Mouse (Mus musculus) kidney, embryonic 14.5 days (tissue): ENCODE measurements around the gene Slc36a1. TPM values are rescaled to one million over a fixed set of nuclear protein-coding genes. Genes with fewer than 3 reads are reported as not detected.

ENCODE experiments used
- ATAC-seq: fragments of 200-750 bp; cut with Nextera tagmentation; 2 replicates; pipeline ENCODE4 v1.8.0; 2017; ENCODE audit warnings: moderate number of reproducible peaks, mild to moderate bottlenecking, moderate TSS enrichment, moderate library complexity; ENCODE audit not compliant: low FRiP score, low TSS enrichment
- H3K27ac ChIP-seq: fragments of 300-500 bp; sonication (generic); 2 replicates; pipeline ENCODE4 v1.5.1; 2014; ENCODE audit warnings: low read depth, mild to moderate bottlenecking, low read length, moderate library complexity, mixed read lengths
- H3K27me3 ChIP-seq: fragments of 300-500 bp; sonication (generic); 2 replicates; pipeline ENCODE4 v1.6.1; 2014; ENCODE audit warnings: mild to moderate bottlenecking, low read length; ENCODE audit not compliant: control insufficient read depth, insufficient read depth
- H3K36me3 ChIP-seq: fragments of 300-500 bp; sonication (generic); 2 replicates; pipeline ENCODE4 v1.6.1; 2014; ENCODE audit warnings: low read length, mixed read lengths; ENCODE audit not compliant: control insufficient read depth, insufficient read depth
- H3K4me1 ChIP-seq: fragments of 300-500 bp; sonication (generic); 2 replicates; pipeline ENCODE4 v1.6.1; 2014; ENCODE audit warnings: low read length, mixed read lengths; ENCODE audit not compliant: control insufficient read depth, insufficient read depth
- H3K4me2 ChIP-seq: fragments of 300-500 bp; sonication (generic); replicated peaks from 2 replicates; pipeline ENCODE4 v1.6.1; 2014; ENCODE audit warnings: low read depth, mild to moderate bottlenecking, low read length
- H3K4me3 ChIP-seq: fragments of 300-500 bp; sonication (generic); 2 replicates; pipeline ENCODE4 v1.5.1; 2014; ENCODE audit warnings: mild to moderate bottlenecking, low read length
- H3K9ac ChIP-seq: fragments of 300-500 bp; sonication (generic); 2 replicates; pipeline ENCODE4 v1.6.1; 2014; ENCODE audit warnings: low read depth, mild to moderate bottlenecking, low read length, moderate library complexity
- H3K9me3 ChIP-seq: fragments of 300-500 bp; sonication (generic); 2 replicates; pipeline ENCODE4 v1.6.1; 2016; ENCODE audit warnings: low read length; ENCODE audit not compliant: control insufficient read depth
- WGBS: fragments of 180-500 bp; shearing (Covaris S2); extraction: QIAGEN DNeasy Blood & Tissue Kit; methylation state at CpG from one replicate; pipeline ENCODE4 v1.1.7; 2014; 5-methylcytosine and 5-hydroxymethylcytosine counted together
- polyA plus RNA-seq: library from polyadenylated mRNA; unstranded; fragments of >200 nt; fragmentation: Nextera tagmentation; extraction: Ambion mirVana; gene quantifications from 2 replicates; pipeline ENCODE4 v1.2.1, GENCODE M21; 2014

Gene Slc36a1
- polyA plus RNA-seq, 1 experiment from 2014 or later, result 2.2 TPM

DNA sequence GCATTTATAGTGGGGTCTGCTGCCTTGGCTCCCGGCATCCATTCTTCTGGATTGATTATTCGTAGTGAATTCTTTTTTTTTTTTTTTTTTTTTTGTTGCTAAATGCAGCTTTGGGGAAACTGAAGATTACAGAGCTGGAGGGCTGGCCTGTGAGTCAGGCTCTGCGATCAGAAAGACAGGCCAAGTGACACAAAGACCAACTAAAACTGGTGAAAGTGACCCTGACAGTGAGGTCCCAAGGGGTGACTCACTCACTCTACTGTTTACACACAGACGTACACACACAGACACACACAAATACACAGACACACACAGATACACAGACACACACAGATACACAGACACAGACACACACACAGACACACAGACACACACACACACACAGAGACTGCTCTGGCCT lies 33.6 kb upstream of the Slc36a1 start:
- 83% methylated on average over 4 of the region's 4 CpGs for WGBS
- Histone ChIP-seq H3K27ac (no peak overlapping the region), H3K4me2 (no peak overlapping the region), H3K9ac (no peak overlapping the region), H3K27me3 (no peaks in the 10 kb centered on the region), H3K4me3 (no peak overlapping the region), H3K36me3 (no peaks in the 10 kb centered on the region), H3K4me1 (no peaks in the 10 kb centered on the region), H3K9me3 (no peaks in the 10 kb centered on the region)
- ATAC-seq, result no peak

DNA sequence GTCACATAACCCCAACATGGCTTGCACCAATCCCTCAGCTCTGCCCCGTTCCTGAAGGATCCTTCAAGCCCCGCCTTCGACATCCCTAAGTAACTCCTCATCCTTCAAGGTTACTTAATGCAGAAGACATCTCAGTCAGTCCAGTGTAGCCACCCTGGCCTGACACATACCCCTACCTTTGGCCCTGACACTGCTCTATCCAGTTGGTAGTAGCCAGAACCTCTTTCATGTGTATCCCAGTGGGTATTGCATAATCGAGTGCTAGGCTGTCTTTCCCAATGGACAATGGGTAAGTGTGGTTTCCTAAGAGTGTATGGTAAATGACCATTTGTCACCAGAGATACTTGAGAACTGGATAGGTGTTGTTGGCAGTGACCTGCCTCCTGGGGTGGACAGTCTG lies 25.3 kb upstream of the Slc36a1 start:
- no peak for ATAC-seq
- no peak overlapping the region for H3K4me3 ChIP-seq
- H3K9me3 ChIP-seq, result no peaks in the 10 kb centered on the region
- H3K4me1 ChIP-seq, result no peaks in the 10 kb centered on the region
- H3K27me3 ChIP-seq, result no peaks in the 10 kb centered on the region
- H3K36me3 ChIP-seq, result no peaks in the 10 kb centered on the region
- 90% methylated on average over 4 of the region's 4 CpGs for WGBS
- no peak overlapping the region for H3K9ac ChIP-seq
- no peak overlapping the region for H3K27ac ChIP-seq
- no peak overlapping the region for H3K4me2 ChIP-seq

DNA sequence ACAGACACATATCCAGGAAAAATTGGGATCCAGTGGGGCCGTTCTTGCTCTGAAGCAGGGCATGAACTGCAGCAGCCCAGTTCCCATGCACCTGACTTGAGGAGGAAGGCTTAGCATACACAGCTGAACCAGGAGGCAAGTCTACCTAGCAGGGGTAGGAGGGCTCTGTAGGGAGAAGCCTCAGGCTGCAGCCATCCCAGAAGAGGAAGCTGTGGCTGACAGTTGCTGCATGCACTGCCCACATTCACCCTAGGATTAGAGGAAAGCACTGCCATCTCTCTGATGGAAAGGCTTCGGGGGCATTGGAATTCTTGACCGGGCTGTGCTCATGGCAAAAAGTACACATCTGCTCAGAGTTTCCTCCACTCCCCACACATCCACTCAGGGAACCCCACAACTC lies 24.3 kb upstream of the Slc36a1 start:
- no peak for ATAC-seq
- Histone ChIP-seq H3K9ac (no peak overlapping the region), H3K4me1 (no peaks in the 10 kb centered on the region), H3K9me3 (no peaks in the 10 kb centered on the region), H3K27me3 (no peaks in the 10 kb centered on the region), H3K27ac (no peak overlapping the region), H3K36me3 (no peaks in the 10 kb centered on the region), H3K4me2 (no peak overlapping the region), H3K4me3 (no peak overlapping the region)
- 83% methylated on average over 3 of the region's 3 CpGs for WGBS

DNA sequence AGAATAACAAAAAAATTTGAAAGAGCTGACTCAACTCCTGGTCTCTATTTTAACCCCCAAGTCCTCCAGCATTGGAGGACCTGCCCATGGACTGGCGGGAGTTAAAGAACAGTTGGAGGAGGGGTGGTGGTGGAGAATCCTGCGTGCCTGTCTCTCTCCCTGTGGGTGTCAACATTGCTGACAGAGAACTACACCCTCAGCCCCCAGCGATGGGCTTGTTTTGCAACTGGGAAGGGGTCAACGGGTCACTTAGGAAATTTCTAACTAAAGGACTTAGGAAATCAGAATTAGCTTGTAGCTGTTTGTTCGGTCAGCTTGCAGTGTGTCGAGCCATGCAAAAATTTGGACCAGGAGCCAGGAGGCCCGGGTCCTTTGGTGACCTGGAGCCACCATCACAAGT lies 21.0 kb upstream of the Slc36a1 start:
- Histone ChIP-seq H3K4me2 (no peak overlapping the region), H3K4me1 (no peaks in the 10 kb centered on the region), H3K27me3 (no peaks in the 10 kb centered on the region), H3K9me3 (no peaks in the 10 kb centered on the region), H3K9ac (no peak overlapping the region), H3K4me3 (no peak overlapping the region), H3K36me3 (no peaks in the 10 kb centered on the region), H3K27ac (no peak overlapping the region)
- ATAC-seq, result no peak
- WGBS, result 58% methylated on average over 7 of the region's 7 CpGs

DNA sequence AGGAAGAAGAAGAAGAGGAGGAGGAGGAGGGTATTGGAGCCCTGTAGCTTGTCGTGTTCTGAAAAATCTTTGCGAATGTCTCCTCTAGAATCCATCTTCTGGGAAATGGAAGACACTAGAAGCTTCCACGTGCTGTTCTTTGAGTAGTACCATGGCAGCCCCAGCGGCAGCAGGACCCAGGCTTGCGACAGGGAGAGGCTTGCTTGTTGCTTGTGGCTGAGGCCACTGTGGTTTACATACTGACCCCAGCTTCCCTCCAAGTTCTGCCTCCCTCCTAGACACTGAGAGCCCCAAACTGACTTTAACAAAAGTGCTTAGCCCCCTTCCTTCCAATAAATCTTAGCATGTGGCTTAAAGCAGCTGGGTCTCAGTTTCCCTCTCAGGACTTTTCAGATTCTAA lies 19.9 kb upstream of the Slc36a1 start:
- ATAC-seq, result no peak

GRCm38 (mm10) chr11:55184733-55185291 lies 19.3 kb upstream of the Slc36a1 start, which contains the start of gene Slc36a2:
Gene Slc36a2, minus strand, starts transcription at chr11:55185077.
- 21% methylated on average over 10 of the region's 10 CpGs for WGBS
- ATAC-seq, result no peak

More for the DNA sequence above, 19.9 kb upstream of the Slc36a1 start:
- no peak overlapping the region for H3K9ac ChIP-seq
- H3K4me3 ChIP-seq, result no peak overlapping the region
- H3K27me3 ChIP-seq, result no peaks in the 10 kb centered on the region
- no peaks in the 10 kb centered on the region for H3K9me3 ChIP-seq
- H3K36me3 ChIP-seq, result no peaks in the 10 kb centered on the region
- H3K4me2 ChIP-seq, result no peak overlapping the region
- WGBS, result 89% methylated on average over 5 of the region's 5 CpGs
- H3K4me1 ChIP-seq, result no peaks in the 10 kb centered on the region
- H3K27ac ChIP-seq, result no peak overlapping the region

DNA sequence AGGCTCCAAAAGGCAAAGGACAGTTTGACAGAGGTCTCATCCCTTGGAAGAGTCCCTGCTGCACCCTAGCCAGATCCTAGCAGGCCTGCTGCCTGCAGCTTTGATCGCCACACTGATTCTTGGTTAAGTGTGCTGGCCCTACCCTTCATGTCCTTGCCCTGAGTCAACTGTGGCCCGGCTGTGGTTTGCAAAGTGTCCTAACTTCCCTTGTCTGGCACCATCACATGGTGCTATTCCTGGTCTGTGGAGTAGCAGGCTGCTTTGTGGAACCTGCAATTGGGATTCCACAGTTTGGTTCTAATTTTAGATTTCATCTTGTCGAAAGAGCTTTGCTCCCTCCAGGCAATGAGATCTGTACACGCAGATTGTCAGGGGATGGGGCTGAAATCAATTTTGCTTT lies 16.9 kb upstream of the Slc36a1 start:
- Histone ChIP-seq H3K27ac (no peak overlapping the region), H3K4me3 (no peak overlapping the region), H3K36me3 (no peaks in the 10 kb centered on the region), H3K9ac (no peak overlapping the region), H3K27me3 (no peaks in the 10 kb centered on the region), H3K4me1 (no peaks in the 10 kb centered on the region), H3K4me2 (no peak overlapping the region), H3K9me3 (no peaks in the 10 kb centered on the region)
- WGBS, result 85% methylated on average over 4 of the region's 4 CpGs
- ATAC-seq, result no peak

More at GRCm38 (mm10) chr11:55184733-55185291, 19.3 kb upstream of the Slc36a1 start, which contains the start of gene Slc36a2:
- Histone ChIP-seq H3K27me3 (no peaks in the 10 kb centered on the region), H3K27ac (no peak within 1 kb of the TSS), H3K4me3 (no peak within 1 kb of the TSS), H3K9me3 (no peaks in the 10 kb centered on the region), H3K4me1 (no peaks in the 10 kb centered on the region), H3K4me2 (no peak within 1 kb of the TSS), H3K9ac (no peak within 1 kb of the TSS), H3K36me3 (no peaks in the 10 kb centered on the region)

GRCm38 (mm10) chr11:55187777-55188176 lies 16.4 kb upstream of the Slc36a1 start:
- ATAC-seq, result no peak
- no peaks in the 10 kb centered on the region for H3K4me1 ChIP-seq
- no peak overlapping the region for H3K9ac ChIP-seq
- H3K9me3 ChIP-seq, result no peaks in the 10 kb centered on the region
- H3K27me3 ChIP-seq, result no peaks in the 10 kb centered on the region
- WGBS, result 85% methylated on average over 6 of the region's 6 CpGs
- no peak overlapping the region for H3K4me2 ChIP-seq
- no peak overlapping the region for H3K4me3 ChIP-seq
- no peak overlapping the region for H3K27ac ChIP-seq
- H3K36me3 ChIP-seq, result no peaks in the 10 kb centered on the region

GRCm38 (mm10) chr11:55190216-55190615 lies 13.9 kb upstream of the Slc36a1 start:
- Histone ChIP-seq H3K4me3 (no peak overlapping the region), H3K9ac (no peak overlapping the region), H3K27me3 (no peaks in the 10 kb centered on the region), H3K4me2 (no peak overlapping the region), H3K36me3 (no peaks in the 10 kb centered on the region), H3K9me3 (no peaks in the 10 kb centered on the region), H3K27ac (no peak overlapping the region), H3K4me1 (no peaks in the 10 kb centered on the region)
- no peak for ATAC-seq
- 88% methylated on average over 3 of the region's 3 CpGs for WGBS
